Mouse (Mus musculus) induced T-regulatory cell, adult 2 months (primary cell): ENCODE results near the gene Etd.
"Not testable (repeated sequence)": the region's sequence is repeated elsewhere in the genome, so short reads cannot be mapped to it uniquely, and the experiment has no call there.

Experiments
- DNase-seq: peaks from one replicate; pipeline ENCODE4 v3.0.0-alpha.2; 2012; ENCODE audit warnings: low read depth

Etd gene

DNA sequence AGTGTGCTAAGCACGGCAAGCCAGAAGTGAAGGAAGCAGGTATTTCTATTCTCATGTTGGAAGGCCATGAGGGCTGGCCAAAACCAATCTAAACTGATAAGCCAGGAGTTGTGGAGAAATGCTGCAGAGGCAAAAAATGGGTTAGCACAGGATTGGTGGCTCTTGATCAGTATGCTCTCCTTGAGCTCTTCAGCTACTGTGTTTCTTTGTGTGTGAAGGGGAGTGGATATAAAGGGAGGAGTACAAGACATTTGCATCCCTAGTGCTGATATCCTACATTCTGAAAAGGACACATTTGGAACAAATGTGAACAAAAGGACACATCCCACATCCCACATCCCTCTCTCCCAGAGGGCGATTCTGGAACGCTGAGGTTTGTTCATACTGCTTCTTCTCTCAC is at the start of gene Etd:
Gene Etd, plus strand, starts transcription at position 301 of the 400 bp plus-strand sequence.
- no peak for DNase-seq

DNA sequence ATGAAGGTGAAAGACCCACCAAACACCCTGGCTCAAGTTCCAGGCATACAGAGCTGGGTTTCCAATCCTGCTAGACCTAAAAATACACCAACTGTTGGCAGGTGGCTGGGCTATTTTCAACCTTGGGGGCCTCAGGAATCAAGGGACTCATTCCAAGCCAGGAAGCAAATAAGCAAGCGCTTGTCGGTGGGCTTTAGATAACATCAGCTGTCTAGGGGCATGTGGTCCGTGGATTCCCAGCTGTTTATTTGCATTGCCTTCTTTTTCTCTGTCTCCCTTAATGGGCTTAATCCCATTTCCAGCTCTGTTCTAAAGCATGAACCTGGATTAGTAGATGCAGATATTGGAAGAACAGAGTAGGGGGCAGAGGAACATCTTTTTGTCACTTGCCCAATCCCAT is 48.4 kb upstream of the Etd start:
- DNase-seq, result no peak

DNA sequence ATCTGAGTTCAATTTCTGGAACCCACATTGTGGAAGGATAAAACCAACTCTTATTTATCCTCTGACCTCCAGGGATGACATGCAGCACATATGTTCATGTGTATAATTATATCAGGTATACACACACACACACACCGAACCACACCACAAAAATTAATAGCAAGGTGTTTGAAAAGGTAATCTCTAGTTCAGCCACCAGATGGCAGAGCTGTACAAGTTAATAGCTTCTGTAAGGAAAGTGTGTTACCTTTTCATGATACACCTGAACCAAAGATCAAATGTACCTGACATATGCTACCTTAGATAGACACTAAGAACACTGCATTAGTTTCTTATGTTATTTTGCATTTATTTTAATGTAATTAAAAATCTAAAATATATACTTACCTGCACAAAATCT is 1.8 kb upstream of the Etd start:
- DNase-seq, result peak; percentile 18

DNA sequence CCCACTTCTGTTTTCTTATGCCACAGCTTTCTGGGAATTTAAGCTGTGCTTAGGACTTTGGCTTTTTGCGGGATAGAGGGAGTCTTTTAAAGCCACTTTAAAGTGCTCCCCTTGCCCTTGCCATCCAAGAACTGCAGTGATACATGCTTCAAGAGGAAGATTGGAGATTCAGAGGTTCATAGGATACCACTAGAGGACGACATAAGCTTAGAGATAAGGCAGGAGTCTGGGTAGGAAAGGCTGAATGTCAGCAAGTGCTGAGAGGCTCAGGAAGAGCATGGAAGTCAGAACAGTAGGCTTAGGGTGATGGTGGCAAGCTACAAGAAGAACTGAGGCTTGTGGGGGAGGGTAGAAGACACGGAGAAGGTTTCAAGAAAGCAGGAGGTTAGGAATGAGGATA is 24.9 kb downstream of the Etd start:
- no peak for DNase-seq

DNA sequence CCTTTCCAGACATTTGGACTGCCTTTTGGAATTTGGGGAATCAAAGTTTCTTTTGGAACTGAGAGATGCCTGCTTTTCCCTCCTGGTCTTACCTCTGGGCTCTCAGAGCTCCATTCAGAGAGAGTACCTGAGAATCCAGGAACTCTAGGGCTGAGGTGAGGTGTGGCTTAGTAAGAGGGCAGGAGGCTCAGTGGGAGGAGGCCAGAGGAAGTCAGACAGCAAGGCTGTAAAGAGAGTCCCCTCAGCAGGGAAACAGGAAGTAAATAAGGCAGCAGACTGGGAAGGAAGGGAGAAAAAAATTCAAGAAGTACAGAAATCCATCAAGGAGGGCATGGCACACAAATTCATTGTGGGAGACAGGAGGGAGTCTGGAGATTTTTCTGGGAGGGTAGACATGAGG is 29.5 kb downstream of the Etd start:
- DNase-seq, result not testable (repeated sequence)
